Mouse (Mus musculus) ES-E14 (cell line): ENCODE results near the gene Synj1.
A peak's percentile ranks its signal among the peaks of the same experiment; 100 is the strongest.

Experiments
- HCFC1 ChIP-seq: IDR thresholded peaks from 2 replicates; pipeline ENCODE4 v1.6.1; 2012; ENCODE audit warnings: low read length, inconsistent platforms, borderline replicate concordance; ENCODE audit not compliant: insufficient read depth
- ZC3H11A ChIP-seq: IDR thresholded peaks from 2 replicates; pipeline ENCODE4 v1.6.1; 2012; ENCODE audit warnings: low read depth, mild to moderate bottlenecking, inconsistent platforms, low read length, borderline replicate concordance

DNA sequence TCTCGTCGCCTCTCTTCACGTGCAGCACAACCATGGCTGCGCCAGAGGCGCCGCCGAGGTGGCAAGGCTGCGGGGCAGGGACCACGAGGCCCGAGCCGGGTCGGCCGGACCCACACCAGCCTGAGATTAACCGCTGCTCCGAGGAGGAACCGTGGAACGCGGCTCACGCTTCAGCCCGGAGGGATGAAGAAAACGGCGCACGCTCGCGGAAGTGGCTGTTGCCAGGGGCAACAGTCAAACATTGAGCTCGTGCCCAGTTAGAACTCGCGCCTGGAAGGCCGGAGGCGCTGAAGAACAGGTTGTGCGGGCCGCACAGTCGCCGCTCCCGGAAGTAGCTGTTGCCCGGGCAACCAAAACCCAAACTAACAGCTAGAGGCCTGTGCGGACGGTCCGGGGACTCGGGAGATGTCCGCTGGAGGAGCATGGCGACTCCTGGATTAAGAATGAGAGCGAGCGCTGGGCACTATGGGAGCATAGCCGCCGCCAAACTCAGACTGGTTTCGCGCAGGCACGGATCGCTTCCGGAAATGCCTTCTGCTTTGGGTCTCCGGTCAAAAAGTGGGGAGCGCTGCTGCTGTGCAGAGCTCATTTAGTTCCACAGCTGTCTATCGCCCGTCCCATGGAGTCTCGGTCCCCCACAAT lies 76.3 kb downstream of the Synj1 start, which contains the start of gene Cfap298:
- TF ChIP-seq HCFC1, result peak; percentile 81
- no peak for TF ChIP-seq ZC3H11A
